Mouse (Mus musculus) c-Kit-positive CD71-positive TER-119-positive erythroid progenitor cells, embryonic 14.5 days (primary cell): ENCODE measurements around the gene Cel.

Experiments
- DNase-seq: peaks from one replicate; pipeline ENCODE4 v3.0.0-alpha.2; 2013; ENCODE audit warnings: low spot score

Gene Cel

DNA sequence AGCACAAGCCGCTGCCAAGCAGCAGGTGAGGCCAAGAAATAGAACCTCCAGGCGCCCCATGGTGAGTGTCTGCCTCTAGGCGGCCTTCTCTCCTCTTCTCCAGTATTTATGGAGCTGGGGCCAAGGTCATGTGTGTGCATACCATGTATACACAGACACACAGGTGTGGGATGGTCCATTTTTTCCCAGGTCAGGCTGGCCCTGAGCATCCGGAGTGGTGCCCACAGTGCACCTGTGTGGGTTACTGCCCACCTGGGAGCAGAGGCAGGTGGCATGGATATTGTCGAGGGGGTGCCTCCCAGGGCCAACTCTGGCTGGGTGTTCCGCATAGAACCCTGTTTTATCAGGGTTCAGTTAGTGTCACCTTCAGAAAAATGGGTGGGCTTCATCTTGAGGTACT lies at the start of gene Cel:
Cel (minus strand) TSS at position 101 of the 400 bp plus-strand sequence.
- DNase-seq, result no peak

DNA sequence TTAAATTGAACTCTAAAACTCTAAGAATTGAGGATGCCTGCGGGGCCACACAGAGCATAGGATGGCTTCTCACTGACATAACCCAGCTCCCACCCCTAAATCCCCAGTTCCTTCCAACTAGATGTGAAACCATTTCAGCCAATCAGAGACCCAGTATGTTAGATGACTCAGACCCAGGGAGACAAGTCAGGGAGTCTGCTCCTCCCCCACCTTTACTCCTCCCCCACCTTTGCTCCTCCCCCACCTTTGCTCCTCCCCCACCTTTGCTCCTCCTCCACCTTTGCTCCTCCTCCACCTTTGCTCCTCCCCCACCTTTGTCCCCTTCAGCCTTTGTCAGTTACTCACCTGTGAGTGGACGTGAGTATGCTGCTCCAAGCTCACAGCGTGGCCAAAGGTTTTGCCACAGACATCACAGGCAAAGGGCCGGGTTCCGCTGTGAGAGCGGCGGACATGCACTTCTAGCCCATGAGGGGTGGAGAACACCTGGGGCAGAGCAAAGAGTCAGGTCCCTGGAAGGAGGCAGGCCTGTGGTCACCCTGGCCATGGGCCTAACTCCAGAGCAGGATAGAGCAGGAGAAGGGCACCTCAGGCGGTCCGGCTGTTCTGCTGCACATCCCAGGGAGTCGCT lies 49.3 kb upstream of the Cel start:
- DNase-seq, result no peak

DNA sequence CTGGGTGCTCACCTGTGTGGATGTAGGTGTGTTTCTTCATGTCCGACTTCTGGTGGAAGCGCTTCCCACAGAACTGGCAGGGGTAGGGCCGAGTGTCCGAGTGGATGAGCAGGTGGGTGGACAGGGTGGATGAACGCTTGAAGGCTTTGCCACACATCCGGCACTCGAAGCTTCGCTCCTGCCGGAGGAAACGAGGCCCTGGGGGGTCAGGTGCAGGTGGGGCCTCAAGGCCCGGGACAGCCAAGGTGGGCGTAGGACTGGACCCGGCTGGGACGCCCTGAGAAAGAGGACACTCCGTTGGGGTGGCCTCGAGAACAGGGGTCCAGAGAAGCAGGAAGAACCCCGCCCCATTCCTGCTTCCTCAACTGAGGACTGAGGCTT lies 48.2 kb upstream of the Cel start:
- DNase-seq, result no peak

DNA sequence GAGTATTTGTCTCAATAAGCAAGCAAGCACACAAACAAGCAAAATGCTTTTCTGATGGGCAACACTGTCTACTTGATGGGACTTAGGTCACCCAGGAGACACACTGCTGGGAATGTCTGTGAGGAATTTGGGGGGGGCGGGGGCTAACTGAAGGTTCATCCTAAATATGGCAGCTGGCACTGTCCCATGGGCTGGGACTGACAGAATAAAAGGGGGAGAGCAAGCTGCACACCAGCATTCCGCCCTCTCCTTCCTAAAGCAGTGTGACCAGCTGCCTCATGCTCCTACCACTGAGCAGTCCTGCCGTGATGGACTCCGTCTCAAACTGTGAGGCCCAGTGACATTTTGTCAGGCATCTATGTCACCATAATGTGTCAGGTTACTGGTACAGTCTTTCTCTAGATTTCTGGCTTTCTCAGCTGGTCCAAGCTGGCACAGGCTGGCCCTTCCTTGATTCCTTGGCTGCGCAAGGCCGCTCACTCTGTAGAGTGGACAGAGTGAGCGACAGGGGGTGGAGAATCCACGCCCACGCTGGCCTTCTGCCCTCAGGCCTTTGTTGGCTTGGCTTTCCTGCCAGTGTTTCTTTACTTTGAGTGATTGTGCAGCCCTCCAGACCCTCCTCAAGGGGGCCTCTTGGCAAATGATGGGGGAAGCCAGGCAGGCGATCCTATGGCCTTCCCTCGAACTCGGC lies 47.7 kb upstream of the Cel start:
- DNase-seq, result no peak

DNA sequence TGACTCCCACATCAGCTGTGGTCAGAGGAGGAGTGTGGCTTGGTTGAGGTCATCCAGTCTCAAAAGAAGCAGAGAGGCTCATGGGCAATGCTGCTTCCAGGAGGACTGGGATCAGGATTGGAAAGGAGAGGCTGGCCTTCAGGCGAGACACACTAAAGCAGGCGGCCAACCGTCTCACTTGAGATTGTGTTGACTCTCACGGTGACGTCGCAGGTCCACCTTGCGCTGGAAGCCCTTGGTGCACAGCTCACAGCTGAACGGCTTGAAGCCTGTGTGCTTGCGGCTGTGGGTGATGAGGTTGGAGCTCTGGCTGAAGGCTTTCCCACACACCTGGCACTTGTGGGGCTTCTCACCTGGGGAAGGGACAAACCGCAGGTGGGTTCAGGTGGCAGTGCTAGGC lies 46.6 kb upstream of the Cel start:
- DNase-seq, result no peak

DNA sequence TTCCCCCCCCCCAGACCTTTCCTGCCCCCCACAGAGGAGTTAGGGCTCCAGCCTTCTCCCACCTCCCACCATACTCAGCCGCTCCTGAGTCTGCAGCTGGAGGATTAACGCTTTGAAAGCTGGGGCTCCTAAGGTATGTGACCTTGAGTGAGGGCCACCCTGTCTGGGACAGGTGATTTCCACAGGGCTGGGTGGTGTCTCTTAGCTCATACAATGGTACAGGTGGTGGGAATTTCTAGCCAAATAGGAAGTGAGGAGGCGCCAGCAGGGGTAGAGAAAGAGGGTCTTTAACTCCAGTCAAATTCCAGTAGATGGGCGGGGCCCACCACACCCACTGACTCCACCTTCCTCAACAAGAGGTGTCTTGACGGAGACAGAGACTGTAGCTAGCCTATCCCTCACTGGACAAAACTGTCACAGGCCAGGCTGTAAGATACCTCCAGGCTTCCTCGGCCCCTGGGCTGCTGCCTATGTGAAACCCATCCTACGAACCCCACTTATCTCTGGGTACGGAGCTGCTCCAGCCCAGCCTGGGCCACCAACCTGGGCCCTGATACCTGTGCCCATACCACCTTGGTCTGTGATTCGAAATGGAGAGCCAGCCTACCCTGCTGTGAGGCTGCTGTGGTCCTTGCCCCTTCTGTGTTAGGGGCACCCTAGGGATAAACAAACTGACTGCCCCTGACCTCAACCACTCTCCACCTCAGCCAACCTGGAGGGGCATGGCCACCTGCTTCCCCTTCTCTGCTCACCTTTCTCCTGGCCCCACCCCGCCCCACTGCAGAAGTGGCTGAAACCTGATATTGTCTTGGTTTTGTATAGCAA lies 44.4 kb upstream of the Cel start:
- DNase-seq, result no peak

DNA sequence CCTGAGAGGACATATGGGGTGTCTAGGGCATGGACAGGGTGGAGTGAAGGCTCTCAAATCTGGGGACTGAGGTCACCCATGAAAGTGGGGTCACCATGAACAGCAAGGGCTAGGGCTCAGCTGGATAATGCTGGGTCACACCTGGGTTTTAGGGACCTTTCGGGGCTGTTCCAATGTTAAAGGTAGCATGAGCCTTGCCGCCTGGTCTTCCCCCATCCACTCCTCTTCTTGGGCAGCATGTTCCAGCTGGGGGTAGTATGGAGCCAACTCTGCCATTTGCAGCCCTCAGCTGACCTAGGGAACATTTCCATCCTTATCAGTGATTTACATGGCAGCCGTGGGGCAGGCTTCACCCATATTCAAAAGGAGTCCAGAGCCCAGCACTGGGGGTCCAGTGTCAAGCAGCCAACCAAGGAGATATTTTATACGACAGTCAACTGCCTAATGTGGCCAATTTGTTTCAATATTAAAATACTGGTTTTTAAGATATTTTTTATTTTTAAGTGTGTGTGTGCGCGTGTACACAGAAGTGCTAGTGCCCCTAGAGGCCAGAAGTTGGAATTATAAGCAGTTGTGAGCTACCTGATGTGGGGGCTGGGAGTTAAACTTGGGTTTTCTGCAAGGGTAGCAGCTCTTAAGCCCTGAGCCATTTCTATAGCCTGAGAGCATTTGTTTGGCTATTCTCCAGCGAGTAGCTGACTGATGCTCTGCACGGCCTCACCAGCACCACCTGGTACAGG lies 43.6 kb upstream of the Cel start:
- no peak for DNase-seq

DNA sequence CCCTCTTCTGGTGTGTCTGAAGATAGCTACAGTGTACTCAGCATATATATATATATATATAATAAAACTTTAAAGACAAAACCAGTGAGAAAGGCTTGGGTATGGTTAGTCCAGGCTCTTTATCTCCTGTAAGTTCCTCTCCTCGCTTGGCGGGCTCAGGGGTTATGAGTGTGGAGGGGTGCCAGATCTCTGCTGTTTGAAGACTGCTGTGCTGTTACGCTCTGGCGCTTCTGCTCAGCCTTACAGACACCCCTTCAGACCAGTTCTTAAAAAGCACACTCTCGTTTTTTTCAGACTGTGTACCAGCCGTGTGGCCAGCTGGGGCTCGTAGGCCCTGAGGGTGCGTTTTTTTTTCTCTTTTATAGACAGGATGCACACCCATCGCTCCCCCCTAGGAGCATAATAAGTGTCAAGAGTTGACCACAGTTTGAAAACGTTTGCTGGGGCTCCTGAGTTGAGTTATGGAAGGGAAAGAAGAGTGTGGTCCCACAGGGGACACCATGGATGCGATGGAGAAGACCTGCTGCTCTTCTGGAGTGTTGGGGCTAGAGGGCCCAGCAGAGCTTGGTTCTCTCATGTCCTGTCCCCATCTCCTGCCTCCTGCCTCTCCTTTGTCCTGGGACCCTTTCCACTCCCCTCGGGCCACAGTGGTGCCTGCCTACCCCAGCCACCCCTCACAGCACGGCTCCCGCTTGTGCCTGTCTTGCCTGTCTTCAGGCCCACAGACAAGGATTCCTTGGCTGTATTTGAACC lies 42.8 kb upstream of the Cel start:
- no peak for DNase-seq

DNA sequence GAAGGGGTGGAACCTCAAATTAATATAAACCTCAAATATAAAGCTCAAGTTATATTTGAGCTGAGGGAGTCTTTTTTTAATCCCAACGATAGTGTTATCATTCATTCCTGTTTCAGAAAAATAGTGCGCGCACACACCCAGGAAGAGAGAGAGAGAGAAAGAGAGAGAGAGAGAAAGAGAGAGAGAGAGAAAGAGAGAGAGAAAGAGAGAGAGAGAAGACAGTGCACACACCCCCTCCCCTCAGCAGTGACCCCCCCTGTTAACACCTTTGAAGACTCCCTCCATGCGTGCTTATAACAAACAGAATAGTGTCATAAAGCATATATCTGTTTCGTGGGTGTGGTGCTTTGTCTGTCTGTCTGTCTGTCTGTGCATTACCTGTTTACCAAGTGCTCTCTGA lies 40.3 kb upstream of the Cel start:
- DNase-seq, result no peak

DNA sequence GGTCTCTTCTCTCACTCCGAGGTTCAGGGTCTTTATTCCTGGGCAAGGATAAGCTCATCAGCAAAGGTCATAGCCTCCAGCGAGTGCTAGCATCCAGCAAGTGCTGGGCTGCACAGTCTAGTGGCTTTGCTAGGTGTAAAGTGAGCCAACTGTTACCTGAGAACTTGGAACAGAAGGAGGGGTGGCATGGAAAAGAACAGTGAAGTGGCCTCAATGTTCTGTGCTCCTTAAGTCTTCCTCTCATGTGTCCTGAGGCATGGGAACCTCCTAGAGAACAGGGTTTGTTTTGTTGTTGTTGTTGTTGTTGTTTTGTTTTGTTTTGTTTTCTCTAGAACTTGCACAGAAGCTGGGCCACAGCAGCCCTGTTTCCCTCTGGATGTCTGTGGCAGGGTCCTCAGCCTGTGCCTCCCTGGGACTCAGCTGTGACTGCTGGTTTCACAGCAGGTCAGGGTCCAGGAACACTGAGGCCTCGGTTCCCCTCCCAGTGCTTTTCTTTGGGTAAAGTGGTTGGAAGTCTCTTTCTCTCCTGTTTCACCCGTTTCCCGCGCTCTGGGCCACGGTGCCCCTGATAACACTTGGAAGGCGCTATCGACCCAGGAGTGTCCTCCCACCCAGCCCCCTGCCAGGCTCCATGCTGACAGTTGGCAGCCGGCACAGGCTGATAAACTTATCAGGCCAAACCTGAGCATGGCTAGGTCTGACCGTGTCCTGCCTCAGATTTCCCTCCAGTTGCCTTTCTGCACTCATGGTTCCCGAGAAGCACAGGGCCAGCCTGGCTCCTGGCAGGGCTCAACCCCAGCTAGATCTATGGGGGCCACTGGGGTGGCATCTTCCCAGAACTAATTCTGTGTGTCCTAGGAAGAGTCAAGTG lies 38.8 kb upstream of the Cel start:
- DNase-seq, result peak; percentile 96

DNA sequence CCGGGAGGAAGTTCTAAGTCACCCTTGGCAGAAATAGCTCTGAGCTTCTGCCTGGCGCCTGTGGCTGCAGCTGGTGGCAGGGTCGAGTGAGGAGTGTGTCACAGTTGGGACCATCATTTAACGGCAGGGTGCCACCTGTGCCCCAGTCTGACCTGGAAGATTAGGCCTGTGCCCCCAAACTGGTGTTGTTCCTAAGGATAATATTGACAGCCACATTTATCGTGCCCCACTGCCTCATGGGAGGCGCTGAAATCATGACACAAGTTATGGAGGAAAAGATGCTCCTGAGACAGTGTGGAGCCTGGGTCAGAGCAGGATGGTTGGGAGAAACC lies 36.3 kb upstream of the Cel start:
- DNase-seq, result no peak

DNA sequence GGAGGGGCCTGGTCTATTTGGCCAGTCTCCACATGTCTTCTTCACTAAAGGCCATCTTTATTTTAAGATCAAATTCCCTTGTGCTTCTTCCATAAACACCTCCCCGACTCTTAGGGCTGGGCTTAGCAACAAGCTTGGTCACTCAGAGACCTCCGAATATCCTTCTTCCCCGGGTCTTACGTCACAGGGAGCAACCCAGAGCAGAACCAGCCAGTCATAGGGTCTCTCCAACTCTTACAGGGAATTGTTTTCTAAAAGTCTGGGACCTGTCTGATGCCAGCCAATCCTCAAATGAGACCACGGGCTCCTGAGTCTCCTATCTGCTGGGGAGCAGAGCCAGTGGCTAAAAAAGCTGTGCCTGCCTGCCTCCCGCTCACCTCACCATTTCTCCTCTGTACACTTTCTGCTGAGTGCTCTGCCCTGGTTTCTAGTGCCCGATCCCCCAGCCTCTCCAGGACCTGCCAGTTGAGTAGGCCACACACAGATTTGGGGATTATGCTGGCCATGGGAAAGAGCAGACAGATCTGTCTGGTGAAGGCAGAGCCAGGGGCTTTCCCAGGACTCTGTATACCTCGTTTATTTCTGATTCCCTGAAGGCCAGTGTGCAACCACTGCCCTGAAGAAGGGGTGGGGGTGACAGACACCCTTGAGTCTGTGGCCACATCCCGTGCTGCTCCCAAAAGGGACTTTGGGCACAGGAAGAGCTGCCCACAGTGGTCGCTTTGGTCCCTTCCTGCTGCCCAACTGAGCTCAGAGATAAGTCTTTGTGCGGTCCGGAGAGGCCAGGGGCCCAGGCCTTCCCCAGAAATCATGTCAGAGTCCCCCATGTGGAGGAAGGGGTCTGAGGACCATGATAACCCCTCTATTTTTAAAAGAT lies 35.7 kb upstream of the Cel start:
- DNase-seq, result no peak

DNA sequence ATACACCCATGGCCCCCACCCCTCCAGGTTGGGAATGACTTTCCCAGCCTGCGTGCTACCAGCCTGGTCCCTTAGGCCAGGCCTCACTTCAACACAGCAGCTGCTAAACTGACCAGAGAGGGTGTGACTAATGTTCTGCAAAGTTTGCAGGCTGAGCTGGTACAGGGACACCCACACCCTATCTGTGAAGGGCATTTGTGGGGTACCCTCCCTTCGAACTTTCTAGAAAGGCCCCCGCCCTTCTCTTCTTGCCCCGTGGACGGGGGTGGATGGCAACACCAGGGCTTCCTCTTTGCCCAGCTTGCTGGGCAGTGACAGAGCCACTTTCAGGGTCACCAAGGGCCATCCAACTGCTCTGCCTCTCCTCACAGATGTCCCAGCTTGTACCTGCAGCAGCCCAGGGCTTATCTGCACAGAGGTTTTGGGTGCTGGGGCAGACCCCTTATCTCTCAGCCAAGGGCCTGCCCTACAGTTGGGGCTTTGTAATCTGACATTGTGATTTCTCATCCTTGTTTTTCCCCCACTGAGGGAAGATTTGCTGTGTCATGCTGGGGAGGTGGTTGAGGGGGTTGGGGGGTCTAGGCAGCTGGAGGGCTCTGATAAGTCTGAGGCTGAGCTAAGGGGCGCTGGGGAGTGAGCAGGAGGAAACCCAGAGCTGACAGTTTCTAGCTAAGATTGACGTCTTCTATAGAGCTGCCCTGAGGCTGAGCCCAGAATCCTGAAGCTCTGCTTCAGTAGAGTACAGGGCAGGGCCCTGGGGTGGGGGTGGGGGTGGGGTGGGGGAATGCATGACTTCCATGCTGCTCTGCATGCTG lies 34.7 kb upstream of the Cel start:
- DNase-seq, result peak; percentile 88

DNA sequence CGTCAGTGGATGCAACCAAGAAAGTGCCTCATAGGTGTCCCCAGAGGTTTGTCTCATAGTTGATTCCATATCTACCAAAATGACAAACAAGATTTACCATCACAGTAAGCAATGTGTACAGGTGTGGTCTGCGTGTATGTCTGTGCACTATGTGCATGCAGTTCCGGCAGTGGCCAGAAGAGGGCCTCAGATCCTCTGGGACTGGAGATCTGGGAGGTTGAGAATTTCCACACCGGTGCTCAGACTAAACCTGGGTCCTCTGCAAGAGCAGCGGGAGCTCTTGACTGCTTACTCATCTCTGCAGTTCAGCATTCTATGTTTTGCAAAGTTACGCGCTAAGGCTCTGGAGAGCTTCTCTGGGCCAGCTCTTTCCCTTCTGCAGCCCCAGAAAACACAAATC lies 33.8 kb upstream of the Cel start:
- no peak for DNase-seq

DNA sequence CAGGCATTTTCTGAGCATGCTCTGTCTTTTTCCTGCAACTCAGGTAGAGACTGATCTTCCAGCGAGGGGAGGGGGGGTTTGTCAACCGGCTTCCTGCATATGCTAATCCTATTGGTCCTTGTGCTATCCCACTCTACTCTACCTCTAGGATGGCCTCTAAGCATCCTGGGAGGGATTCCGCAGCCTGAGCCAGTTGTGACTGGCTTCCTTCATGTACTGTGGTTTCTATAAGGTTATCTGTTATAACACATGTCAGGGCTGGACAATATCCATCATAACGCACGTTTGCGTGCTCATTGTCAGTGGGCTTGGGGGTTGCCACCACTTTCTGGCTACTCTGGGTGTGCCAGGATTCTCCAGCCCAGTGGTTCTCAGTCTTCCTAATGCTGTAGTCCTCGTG lies 32.8 kb upstream of the Cel start:
- DNase-seq, result no peak

DNA sequence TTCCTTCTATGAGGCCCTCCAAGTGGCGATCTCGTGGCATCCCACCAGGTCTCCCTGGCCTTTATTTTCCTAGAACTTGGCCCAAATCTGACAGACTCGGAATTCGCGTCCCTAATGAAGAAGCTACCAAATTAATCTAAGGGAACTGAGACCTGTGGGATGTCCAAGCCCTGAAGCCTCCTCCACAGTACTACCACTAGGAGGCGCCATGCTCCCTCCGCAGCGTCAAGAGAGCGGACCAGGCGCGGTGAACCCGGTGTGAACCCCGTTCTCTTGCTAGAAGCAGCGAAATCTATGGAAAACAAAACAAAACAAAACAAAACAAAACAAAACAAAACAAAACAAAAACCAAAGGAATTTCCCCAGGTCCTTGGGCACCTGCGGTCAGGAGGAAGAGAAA lies 29.6 kb upstream of the Cel start:
- DNase-seq, result peak; percentile 80

DNA sequence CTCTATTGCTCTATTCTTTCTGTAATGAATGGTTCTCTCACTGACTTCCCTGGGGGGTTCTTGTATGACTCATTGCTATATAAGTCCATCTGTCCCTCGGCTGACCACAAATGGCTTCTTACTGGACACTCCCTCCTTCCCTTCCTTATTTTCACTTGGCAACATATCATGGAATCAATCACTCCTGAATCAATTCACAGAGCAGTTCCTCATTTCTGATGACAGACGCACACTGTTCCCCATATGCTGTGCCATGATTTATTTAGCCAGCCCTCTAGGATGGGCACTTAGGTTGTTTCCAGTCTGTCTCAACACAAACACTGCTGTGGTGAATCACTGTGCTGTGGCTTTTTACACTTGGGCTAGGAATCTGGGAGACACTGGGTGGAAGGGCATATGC lies 28.3 kb upstream of the Cel start:
- no peak for DNase-seq

DNA sequence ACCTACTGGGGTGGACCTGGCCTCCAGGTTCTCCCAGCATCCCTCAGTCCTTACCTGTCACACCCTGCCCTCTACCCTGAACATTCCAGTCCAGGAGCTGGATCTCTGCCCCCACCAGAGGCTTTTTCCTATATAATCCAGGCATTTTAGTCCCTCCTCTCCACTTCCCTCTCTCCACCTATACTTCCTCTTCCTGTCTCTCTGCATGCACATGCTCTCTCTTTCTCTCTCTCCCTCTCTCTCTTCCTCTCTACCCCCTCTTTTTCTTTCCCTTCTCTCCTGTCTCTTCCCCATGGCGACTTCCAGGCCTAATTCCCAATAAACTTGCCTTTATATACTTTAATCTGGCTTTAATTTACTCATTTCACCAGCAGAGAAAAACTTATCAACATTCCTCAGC lies 25.4 kb upstream of the Cel start:
- no peak for DNase-seq

DNA sequence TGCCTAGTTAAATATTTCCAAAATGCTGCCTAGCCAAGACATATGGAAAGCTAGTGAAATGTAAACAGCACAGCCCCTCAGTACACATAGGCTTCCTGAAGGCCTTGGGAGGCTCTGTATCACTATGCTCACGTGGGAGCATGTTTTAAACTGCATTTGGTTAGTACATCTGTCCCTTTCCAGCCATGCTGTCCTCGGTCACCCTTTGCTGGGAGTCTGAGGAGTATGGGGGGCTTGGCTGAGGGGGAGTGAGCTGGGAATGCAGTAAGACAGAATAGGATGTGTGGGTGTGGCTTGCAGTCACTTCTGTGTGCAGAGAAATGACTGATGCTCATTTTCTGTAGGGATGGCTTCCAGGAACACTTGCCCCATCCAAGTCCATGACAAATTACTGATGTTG lies 22.5 kb upstream of the Cel start:
- no peak for DNase-seq
